Comparison of ENCODE assay signal across 20 mouse cellular contexts in the genomic region with DNA sequence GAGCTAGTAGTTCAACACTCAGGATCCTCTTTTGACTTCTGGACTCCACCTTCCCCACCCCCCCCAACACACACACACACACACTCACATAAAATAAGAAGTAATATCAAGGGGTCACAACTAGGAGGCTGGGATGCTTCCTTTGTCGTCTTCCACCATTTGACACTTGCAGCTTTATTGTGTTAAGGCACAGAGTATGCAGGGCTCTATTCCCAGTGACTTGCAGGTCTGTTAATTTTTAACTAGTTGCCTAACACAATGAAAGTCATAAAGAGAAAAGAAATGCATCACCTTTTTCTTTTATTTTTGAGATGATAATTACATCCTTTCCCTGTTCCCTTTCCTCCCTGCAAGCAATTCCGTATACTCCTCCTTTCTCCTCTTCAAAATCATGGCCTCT.
DNase-seq lines count a peak whose midpoint lies in the region; ATAC-seq and TF ChIP-seq lines count a peak whose summit lies in the region.
"Had no signal": no experiment of that assay in that cellular context is flagged by ENCODE, and none has a peak within 500 bp of the region (broad histone marks: within the 10 kb centered on the region; RNA-seq: fewer than 3 reads in every experiment).

No protein-coding gene starts in this region.

- no peaks in the 10 kb centered on the region for H3K9me3 ChIP-seq in erythroblast, embryonic 14.5 days (ENCODE audit: control insufficient read depth, low read length)
- H3K9me3 ChIP-seq in liver, embryonic 11.5 days (ENCODE audit: control insufficient read depth, low read length) = no peaks in the 10 kb centered on the region
- no peaks in the 10 kb centered on the region for H3K9me3 ChIP-seq in liver, embryonic 15.5 days (replicated peaks)
- H3K9me3 ChIP-seq: embryonic facial prominence, embryonic 10.5 days; forebrain, embryonic 15.5 days; G1E; heart, embryonic 12.5 days; hindbrain, embryonic 10.5 days had no signal

- H3K36me3 ChIP-seq in erythroblast, embryonic 14.5 days (ENCODE audit: control insufficient read depth) = no peaks in the 10 kb centered on the region; the same call in none of the 2 replicates
- H3K36me3 ChIP-seq in liver, embryonic 11.5 days (ENCODE audit: control insufficient read depth, insufficient read depth, low read length) = no peaks in the 10 kb centered on the region
- no peaks in the 10 kb centered on the region for H3K36me3 ChIP-seq in liver, embryonic 15.5 days (replicated peaks)
- H3K36me3 ChIP-seq: embryonic facial prominence, embryonic 10.5 days; forebrain, embryonic 15.5 days; G1E; heart, embryonic 12.5 days; hindbrain, embryonic 10.5 days had no signal

- no peak for ATAC-seq in erythroblast, adult 5-6 weeks (replicated peaks; ENCODE audit: low FRiP score, poor library complexity, severe bottlenecking)
- ATAC-seq in liver, embryonic 11.5 days (replicated peaks; ENCODE audit: low FRiP score) = no peak
- no peak for ATAC-seq in liver, embryonic 15.5 days (ENCODE audit: insufficient read depth)
- ATAC-seq: CD4-positive, CD25-positive, alpha-beta regulatory T cell, adult 4 months; forebrain, embryonic 15.5 days had no signal

- no peak for DNase-seq in liver, embryonic 11.5 days (ENCODE audit: low spot score)
- no peak for DNase-seq in cerebellum, adult 11-12 months
- DNase-seq in gastrocnemius, adult 18-20 months (ENCODE audit: low spot score) = no peak
- no peak for DNase-seq in lung, adult 2 months
- DNase-seq: adrenal gland, postnatal 10 days; B cell, adult 2 months; cerebellum, adult 2 months; cerebellum, postnatal 10 days; gastrocnemius, adult 2 months; gastrocnemius, postnatal 25 days had no signal

- WGBS in liver, embryonic 11.5 days = 64% methylated on average over 2 of the region's 2 CpGs
- WGBS in liver, embryonic 15.5 days (ENCODE audit: insufficient replicate concordance) = 41% methylated on average over 2 of the region's 2 CpGs
- WGBS in lung, adult 2 months = 68% methylated on average over 2 of the region's 2 CpGs

- peak overlapping the region; percentile 34; the same call in 1 of the 2 replicates for H3K27ac ChIP-seq in liver, embryonic 11.5 days (ENCODE audit: low read depth, low read length)
- H3K27ac ChIP-seq in liver, embryonic 15.5 days (replicated peaks) = peak overlapping the region; percentile 86
- H3K27ac ChIP-seq: embryonic facial prominence, embryonic 10.5 days; forebrain, embryonic 15.5 days; gastrocnemius, adult 2 months; hindbrain, embryonic 10.5 days; hindbrain, embryonic 14.5 days had no signal

- TF ChIP-seq CTCF in lung, adult 2 months (IDR thresholded peaks at IDR 0.05; ENCODE audit: insufficient read depth, low read length) = no peak

- peak overlapping the region; percentile 16; the same call in 1 of the 2 replicates for H3K4me2 ChIP-seq in liver, embryonic 11.5 days
- peak overlapping the region; percentile 58 for H3K4me2 ChIP-seq in liver, embryonic 15.5 days
- H3K4me2 ChIP-seq: forebrain, embryonic 15.5 days; heart, embryonic 12.5 days; hindbrain, embryonic 14.5 days had no signal

- peak overlapping the region; percentile 52 for H3K4me3 ChIP-seq in erythroblast, embryonic 14.5 days (replicated peaks)
- H3K4me3 ChIP-seq in liver, embryonic 11.5 days (ENCODE audit: low read depth, low read length) = no peak overlapping the region
- H3K4me3 ChIP-seq in liver, embryonic 15.5 days (replicated peaks) = peak overlapping the region; percentile 30; the same call in 1 of the 2 replicates
- H3K4me3 ChIP-seq in lung, adult 2 months (replicated peaks; ENCODE audit: extremely low read depth, low read depth, low read length) = no peak overlapping the region
- H3K4me3 ChIP-seq: embryonic facial prominence, embryonic 10.5 days; forebrain, embryonic 15.5 days; gastrocnemius, adult 2 months; heart, embryonic 12.5 days; hindbrain, embryonic 10.5 days had no signal

- no peaks in the 10 kb centered on the region for H3K27me3 ChIP-seq in erythroblast, embryonic 14.5 days (ENCODE audit: control insufficient read depth)
- no peaks in the 10 kb centered on the region for H3K27me3 ChIP-seq in liver, embryonic 11.5 days (replicated peaks; ENCODE audit: control insufficient read depth, insufficient read depth, low read length)
- no peaks in the 10 kb centered on the region for H3K27me3 ChIP-seq in liver, embryonic 15.5 days
- H3K27me3 ChIP-seq: forebrain, embryonic 15.5 days; heart, embryonic 12.5 days had no signal

- H3K9ac ChIP-seq in liver, embryonic 11.5 days (ENCODE audit: low read depth, low read length) = no peak overlapping the region
- H3K9ac ChIP-seq in liver, embryonic 15.5 days = peak overlapping the region; percentile 27; the same call in 1 of the 2 replicates
- H3K9ac ChIP-seq: forebrain, embryonic 15.5 days; heart, embryonic 12.5 days; hindbrain, embryonic 14.5 days had no signal

- H3K4me1 ChIP-seq in erythroblast, embryonic 14.5 days (ENCODE audit: control insufficient read depth) = peaks cover 86% of the 10 kb centered on the region
- peaks cover 10% of the 10 kb centered on the region for H3K4me1 ChIP-seq in liver, embryonic 11.5 days (replicated peaks; ENCODE audit: control insufficient read depth, insufficient read depth, low read length)
- H3K4me1 ChIP-seq in liver, embryonic 15.5 days (replicated peaks) = peaks cover 64% of the 10 kb centered on the region
- H3K4me1 ChIP-seq in lung, adult 2 months (ENCODE audit: control insufficient read depth, insufficient read depth, low read length) = no peaks in the 10 kb centered on the region
- H3K4me1 ChIP-seq: forebrain, embryonic 15.5 days; heart, embryonic 12.5 days; hindbrain, embryonic 10.5 days had no signal

- no peak for TF ChIP-seq POLR2A in lung, adult 2 months (IDR thresholded peaks at IDR 0.05; ENCODE audit: borderline replicate concordance, extremely low read depth, low read depth, low read length)

Comparison
In these comparisons a context has a peak if more than half of its experiments do, and no peak if none do; other contexts are left out.
1. H3K4me3 ChIP-seq: peak in erythroblast, embryonic 14.5 days (single experiment) and liver, embryonic 15.5 days (single experiment); none in liver, embryonic 11.5 days (single experiment) and lung, adult 2 months (single experiment).